Mouse (Mus musculus) embryonic facial prominence, embryonic 11.5 days (tissue): ENCODE data around the gene Fxyd1. TPM values are rescaled to one million over a fixed set of nuclear protein-coding genes. Genes with fewer than 3 reads are reported as not detected.

Source experiments
- ATAC-seq: fragments of 200-750 bp; cut with Nextera tagmentation; replicated peaks from 2 replicates; pipeline ENCODE4 v1.8.0; 2017; ENCODE audit warnings: low read depth; ENCODE audit not compliant: insufficient number of reproducible peaks, low FRiP score, low TSS enrichment
- DNase-seq: peaks from one replicate; pipeline ENCODE4 v3.0.0-alpha.2; 2015; ENCODE audit warnings: low spot score
- H3K27ac ChIP-seq: fragments of 300-500 bp; sonication (generic); replicated peaks from 2 replicates; pipeline ENCODE4 v1.5.1; 2014; ENCODE audit warnings: mild to moderate bottlenecking, low read depth, low read length, control low read depth
- H3K27me3 ChIP-seq: fragments of 300-500 bp; sonication (generic); 2 replicates; pipeline ENCODE4 v1.6.1; 2014; ENCODE audit warnings: mild to moderate bottlenecking, low read length, moderate library complexity, mixed read lengths; ENCODE audit not compliant: control insufficient read depth, insufficient read depth
- H3K36me3 ChIP-seq: fragments of 300-500 bp; sonication (generic); replicated peaks from 2 replicates; pipeline ENCODE4 v1.6.1; 2014; ENCODE audit warnings: low read depth, mild to moderate bottlenecking, low read length, moderate library complexity, mixed read lengths; ENCODE audit not compliant: control insufficient read depth, insufficient read depth
- H3K4me1 ChIP-seq: fragments of 300-500 bp; sonication (generic); 2 replicates; pipeline ENCODE4 v1.6.1; 2014; ENCODE audit warnings: low read length, mixed read lengths; ENCODE audit not compliant: control insufficient read depth, insufficient read depth
- H3K4me2 ChIP-seq: fragments of 300-500 bp; sonication (generic); 2 replicates; pipeline ENCODE4 v1.6.1; 2014; ENCODE audit warnings: low read depth, mild to moderate bottlenecking, control low read depth, low read length, moderate library complexity
- H3K4me3 ChIP-seq: fragments of 300-500 bp; sonication (generic); 2 replicates; pipeline ENCODE4 v1.5.1; 2014; ENCODE audit warnings: low read depth, low read length, control low read depth
- H3K9ac ChIP-seq: fragments of 300-500 bp; sonication (generic); replicated peaks from 2 replicates; pipeline ENCODE4 v1.6.1; 2014; ENCODE audit warnings: mild to moderate bottlenecking, control low read depth, low read length
- H3K9me3 ChIP-seq: fragments of 300-500 bp; sonication (generic); replicated peaks from 2 replicates; pipeline ENCODE4 v1.6.1; 2016; ENCODE audit warnings: mild to moderate bottlenecking, low read length, inconsistent platforms, mixed read lengths; ENCODE audit not compliant: control insufficient read depth
- WGBS: fragments of 180-500 bp; shearing (Covaris S2); extraction: QIAGEN DNeasy Blood & Tissue Kit; methylation state at CpG from one replicate; pipeline ENCODE4 v1.1.7; 2014; 5-methylcytosine and 5-hydroxymethylcytosine counted together
- polyA plus RNA-seq: library from polyadenylated mRNA; unstranded; fragments of >200 nt; fragmentation: Nextera tagmentation; extraction: Ambion mirVana; gene quantifications from 2 replicates; pipeline ENCODE4 v1.2.1, GENCODE M21; 2014

The Fxyd1 gene
- polyA plus RNA-seq, 1 experiment from 2014 or later, result 12.0 TPM

DNA sequence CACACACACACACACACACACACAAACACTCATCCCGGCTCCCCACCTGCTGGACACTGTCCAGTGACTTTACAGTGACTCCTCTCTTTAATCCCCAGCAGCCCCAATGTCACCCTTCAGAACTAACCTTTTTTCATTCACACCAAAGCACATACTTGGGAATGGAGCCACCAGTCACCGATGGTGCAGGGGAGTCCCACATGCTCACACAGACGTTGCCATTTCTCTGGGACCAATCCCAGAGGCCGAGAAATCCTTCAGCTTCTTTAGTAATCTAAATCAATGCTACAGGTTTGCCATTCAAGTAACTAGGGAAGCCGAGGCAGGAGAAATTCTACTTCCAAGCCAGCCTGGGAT, 17.7 kb upstream of the Fxyd1 start:
- WGBS, result 83% methylated on average over 5 of the region's 5 CpGs
- DNase-seq, result no peak
- no peak overlapping the region for H3K9ac ChIP-seq
- H3K27ac ChIP-seq, result no peak overlapping the region
- H3K36me3 ChIP-seq, result no peaks in the 10 kb centered on the region
- ATAC-seq, result no peak
- no peak overlapping the region for H3K4me3 ChIP-seq
- no peak overlapping the region for H3K4me2 ChIP-seq
- H3K9me3 ChIP-seq, result no peaks in the 10 kb centered on the region
- no peaks in the 10 kb centered on the region for H3K4me1 ChIP-seq
- H3K27me3 ChIP-seq, result no peaks in the 10 kb centered on the region

DNA sequence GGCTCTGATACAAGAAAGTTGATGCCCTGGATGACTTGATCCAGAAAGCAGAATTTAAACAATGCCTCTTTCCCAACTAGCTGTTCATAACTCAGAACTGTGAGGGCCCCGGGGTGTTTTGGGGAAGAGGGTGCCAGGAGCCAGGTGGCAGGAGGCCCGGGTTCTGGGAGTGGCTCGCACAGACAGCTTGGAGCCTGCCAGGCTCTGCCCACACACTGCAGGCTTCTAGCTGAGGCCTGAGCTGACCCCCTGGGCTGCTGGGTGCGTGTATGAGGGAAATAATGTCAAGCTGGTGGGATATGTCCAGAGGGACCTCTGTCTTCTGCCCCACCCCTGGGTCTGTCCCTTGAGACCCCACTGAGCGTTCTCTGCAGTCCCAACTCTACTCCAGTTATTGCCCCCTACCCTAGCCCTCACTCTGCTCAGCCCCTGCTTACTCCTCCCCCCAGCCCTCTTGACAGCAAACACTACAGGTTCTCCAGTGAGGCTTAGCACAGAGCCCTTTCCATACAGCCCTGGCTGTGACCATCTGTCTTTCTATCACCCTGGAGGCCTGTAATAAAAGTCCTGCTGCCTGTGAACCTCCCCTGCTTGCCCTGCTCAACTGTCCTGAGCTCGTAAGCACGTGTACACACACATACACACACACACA, 17.2 kb upstream of the Fxyd1 start:
- Histone ChIP-seq H3K9ac (no peak overlapping the region), H3K4me3 (no peak overlapping the region), H3K9me3 (no peaks in the 10 kb centered on the region), H3K4me1 (no peaks in the 10 kb centered on the region), H3K4me2 (no peak overlapping the region), H3K27me3 (no peaks in the 10 kb centered on the region), H3K36me3 (no peaks in the 10 kb centered on the region), H3K27ac (no peak overlapping the region)
- no peak for DNase-seq
- WGBS, result 63% methylated on average over 7 of the region's 7 CpGs
- ATAC-seq, result no peak; the same call in 1 of the 2 replicates

DNA sequence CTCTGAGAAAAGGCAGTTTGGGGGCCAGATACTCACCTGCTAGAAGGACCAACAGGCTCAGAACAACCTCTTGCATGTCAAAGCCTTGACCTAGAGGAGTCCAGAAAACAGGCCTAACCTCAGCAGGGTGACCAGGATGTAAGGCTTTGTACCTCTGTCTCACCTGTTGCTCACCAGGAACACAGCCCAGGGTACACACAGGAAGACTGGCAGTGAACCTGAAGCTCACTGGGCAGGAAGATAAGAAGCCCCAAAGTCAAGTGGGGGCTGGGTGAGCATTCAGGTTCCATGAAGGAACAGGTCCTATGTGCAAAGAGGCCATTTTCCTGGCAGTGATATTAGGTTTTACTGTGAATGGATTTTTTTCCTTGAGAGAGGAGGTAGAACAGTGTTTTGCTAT, 16.5 kb upstream of the Fxyd1 start:
- DNase-seq, result no peak
- H3K27me3 ChIP-seq, result no peaks in the 10 kb centered on the region
- no peak for ATAC-seq
- H3K4me1 ChIP-seq, result no peaks in the 10 kb centered on the region
- H3K36me3 ChIP-seq, result no peaks in the 10 kb centered on the region
- no peaks in the 10 kb centered on the region for H3K9me3 ChIP-seq
- H3K27ac ChIP-seq, result no peak overlapping the region
- H3K4me2 ChIP-seq, result no peak overlapping the region
- H3K9ac ChIP-seq, result no peak overlapping the region
- no peak overlapping the region for H3K4me3 ChIP-seq

DNA sequence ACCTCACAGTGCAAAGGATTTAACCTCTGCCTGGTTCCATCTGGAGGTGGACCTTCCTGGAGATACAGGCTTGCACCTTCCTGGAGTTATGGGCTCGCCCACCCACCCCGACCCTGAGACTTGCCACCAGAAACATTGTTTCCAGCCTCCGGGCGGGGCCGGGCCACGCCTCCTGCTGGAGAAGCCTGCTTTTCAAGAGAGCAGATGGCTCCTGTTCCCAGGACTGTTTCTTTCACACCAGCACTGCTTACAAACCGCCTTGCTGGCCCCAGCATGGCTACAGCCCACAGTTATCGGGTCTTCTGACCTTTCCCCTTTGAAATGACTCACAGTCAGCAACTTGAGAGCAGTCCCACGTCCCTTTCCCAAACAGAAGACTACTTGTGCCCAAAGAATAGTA, 15.3 kb upstream of the Fxyd1 start:
- H3K9ac ChIP-seq, result no peak overlapping the region
- no peaks in the 10 kb centered on the region for H3K4me1 ChIP-seq
- H3K27ac ChIP-seq, result no peak overlapping the region
- no peak for ATAC-seq
- no peak overlapping the region for H3K4me3 ChIP-seq
- no peaks in the 10 kb centered on the region for H3K9me3 ChIP-seq
- no peaks in the 10 kb centered on the region for H3K27me3 ChIP-seq
- no peaks in the 10 kb centered on the region for H3K36me3 ChIP-seq
- DNase-seq, result no peak
- H3K4me2 ChIP-seq, result no peak overlapping the region
- 54% methylated on average over 9 of the region's 9 CpGs for WGBS

DNA sequence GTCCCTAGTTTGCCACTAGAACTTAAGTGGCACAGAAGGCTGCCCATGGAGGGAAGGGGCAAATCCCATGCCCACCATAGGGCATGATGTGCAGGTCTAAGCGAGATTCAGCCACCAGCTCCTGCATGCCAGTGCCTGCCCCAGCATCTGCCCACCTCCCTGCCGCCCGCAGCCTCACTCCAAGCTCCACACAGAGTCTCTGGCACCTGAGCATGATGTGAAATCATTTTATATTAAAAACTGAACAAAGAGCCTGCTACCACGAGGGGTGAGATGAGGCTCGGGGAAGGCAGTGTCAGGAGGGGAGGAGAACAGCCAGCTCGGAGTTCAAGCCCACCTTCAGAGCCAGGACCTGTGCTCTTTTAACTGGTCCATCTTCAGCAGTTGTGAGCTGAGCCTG, 13.3 kb upstream of the Fxyd1 start:
- Histone ChIP-seq H3K9me3 (no peaks in the 10 kb centered on the region), H3K4me2 (no peak overlapping the region), H3K9ac (no peak overlapping the region), H3K4me3 (no peak overlapping the region), H3K4me1 (no peaks in the 10 kb centered on the region), H3K36me3 (no peaks in the 10 kb centered on the region), H3K27ac (no peak overlapping the region), H3K27me3 (no peaks in the 10 kb centered on the region)
- 80% methylated on average over 6 of the region's 6 CpGs for whole genome bisulfite sequencing
- DNase-seq (no peak), ATAC-seq (no peak)

DNA sequence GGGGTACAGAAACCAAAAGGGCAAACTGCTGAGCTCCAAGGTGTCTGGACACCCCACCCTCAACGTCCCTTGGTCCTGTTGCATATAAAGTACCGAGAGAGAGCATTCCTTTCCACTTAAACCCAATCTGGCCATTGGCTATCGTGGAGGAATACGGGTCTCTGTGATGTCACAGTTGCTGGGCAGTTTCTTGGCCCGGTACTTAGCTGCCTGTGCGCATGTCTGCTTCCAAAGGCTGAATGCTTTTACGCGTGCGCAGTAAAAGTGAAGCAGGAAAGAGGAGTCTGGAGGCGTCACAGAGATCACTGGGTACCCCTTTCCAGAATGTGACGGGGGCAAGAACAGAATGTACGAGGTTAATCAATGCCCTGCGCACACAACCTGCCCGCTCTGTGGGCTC, 12.5 kb upstream of the Fxyd1 start:
- Histone ChIP-seq H3K4me2 (no peak overlapping the region), H3K4me1 (no peaks in the 10 kb centered on the region), H3K4me3 (no peak overlapping the region), H3K9ac (no peak overlapping the region), H3K27me3 (no peaks in the 10 kb centered on the region), H3K36me3 (no peaks in the 10 kb centered on the region), H3K9me3 (no peaks in the 10 kb centered on the region), H3K27ac (no peak overlapping the region)
- ATAC-seq (no peak), DNase-seq (no peak)
- WGBS, result 86% methylated on average over 14 of the region's 14 CpGs

DNA sequence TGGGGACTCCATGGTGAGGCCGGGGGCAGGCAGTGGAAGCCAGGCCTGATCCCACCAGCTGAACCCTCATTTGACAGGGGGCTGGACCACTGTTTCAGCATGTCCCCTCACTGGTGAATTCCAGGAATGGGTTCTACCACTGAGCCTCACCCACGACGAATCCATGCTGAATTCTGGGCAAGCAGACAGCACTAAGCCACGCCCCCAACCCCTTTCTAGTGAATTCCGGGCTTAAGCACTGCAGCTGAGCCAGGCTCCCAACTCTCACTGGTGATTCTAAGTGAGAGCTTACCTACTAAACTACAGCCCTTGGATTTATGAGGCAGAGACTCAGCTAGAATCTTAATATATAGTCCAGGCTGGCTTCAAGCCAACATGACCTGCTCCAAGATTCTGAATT, 10.8 kb upstream of the Fxyd1 start:
- Histone ChIP-seq H3K4me3 (no peak overlapping the region), H3K9me3 (no peaks in the 10 kb centered on the region), H3K4me1 (no peaks in the 10 kb centered on the region), H3K27ac (no peak overlapping the region), H3K36me3 (no peaks in the 10 kb centered on the region), H3K4me2 (no peak overlapping the region), H3K9ac (no peak overlapping the region), H3K27me3 (no peaks in the 10 kb centered on the region)
- ATAC-seq, result no peak
- 45% methylated on average over 5 of the region's 5 CpGs for WGBS
- no peak for DNase-seq

DNA sequence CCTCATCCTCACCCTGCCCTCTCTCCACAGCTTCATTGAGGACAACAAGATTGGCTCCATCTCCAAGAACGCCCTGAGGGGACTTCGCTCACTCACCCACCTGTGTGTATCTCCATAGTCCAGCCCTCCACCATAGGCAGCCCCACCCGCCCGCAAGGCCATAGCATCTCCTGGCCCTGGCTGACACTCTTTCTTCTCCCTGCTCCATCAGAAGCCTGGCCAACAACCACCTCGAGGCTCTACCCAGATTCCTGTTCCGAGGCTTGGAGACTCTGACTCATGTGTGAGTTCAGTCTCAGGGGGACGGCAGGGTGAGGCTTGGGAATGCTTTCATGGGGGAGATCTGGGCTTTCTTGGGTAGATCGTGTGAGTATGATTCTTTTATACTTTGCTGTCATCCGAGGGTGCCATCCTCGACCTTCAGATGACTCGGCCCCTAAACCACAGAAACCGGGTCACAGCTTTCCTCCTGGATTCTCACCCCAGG, 6.1 kb upstream of the Fxyd1 start:
- Histone ChIP-seq H3K36me3 (no peaks in the 10 kb centered on the region), H3K4me1 (no peaks in the 10 kb centered on the region), H3K9me3 (no peaks in the 10 kb centered on the region), H3K9ac (no peak overlapping the region), H3K4me2 (no peak overlapping the region), H3K27me3 (no peaks in the 10 kb centered on the region), H3K4me3 (no peak overlapping the region), H3K27ac (no peak overlapping the region)
- ATAC-seq (no peak), DNase-seq (no peak)
- 84% methylated on average over 12 of the region's 12 CpGs for WGBS
